Mouse (Mus musculus): ENCODE data around the gene Ankrd9. TPM values are rescaled to one million over a fixed set of nuclear protein-coding genes. Genes with fewer than 3 reads are reported as not detected.

The Ankrd9 gene
- polyA plus RNA-seq, 1 experiment from 2014 or later, result 17.2 TPM

- Histone ChIP-seq H3K36me3 (peaks cover 73% of the 10 kb centered on the region), H3K27ac (no peak overlapping the region), H3K4me1 (peaks cover 16% of the 10 kb centered on the region), H3K4me3 (no peak overlapping the region), H3K9me3 (replicated peaks) (no peaks in the 10 kb centered on the region), H3K27me3 (ENCODE audit: low read depth, poor library complexity, severe bottlenecking) (peaks cover 4% of the 10 kb centered on the region; the same call in 1 of the 2 replicates)
- 91% methylated on average over 4 of the region's 4 CpGs for WGBS
- DNase-seq (ENCODE audit: low spot score), result no peak
These were observed 5.0 kb downstream of the Ankrd9 start for GRCm38 (mm10) chr12:110973829-110974228.

GRCm38 (mm10) chr12:110971972-110972371 is 6.9 kb downstream of the Ankrd9 start:
- Histone ChIP-seq H3K4me3 (no peak overlapping the region), H3K27ac (no peak overlapping the region), H3K27me3 (ENCODE audit: low read depth, poor library complexity, severe bottlenecking) (peaks cover 2% of the 10 kb centered on the region; the same call in 1 of the 2 replicates), H3K9me3 (replicated peaks) (no peaks in the 10 kb centered on the region), H3K4me1 (no peaks in the 10 kb centered on the region), H3K36me3 (peaks cover 86% of the 10 kb centered on the region)
- no peak for DNase-seq (ENCODE audit: low spot score)
- 94% methylated on average over 5 of the region's 5 CpGs for WGBS

- WGBS, result 97% methylated on average over 5 of the region's 5 CpGs
- Histone ChIP-seq H3K36me3 (peaks cover 71% of the 10 kb centered on the region), H3K27ac (no peak overlapping the region), H3K4me3 (no peak overlapping the region), H3K27me3 (ENCODE audit: low read depth, poor library complexity, severe bottlenecking) (no peaks in the 10 kb centered on the region), H3K9me3 (replicated peaks) (no peaks in the 10 kb centered on the region), H3K4me1 (no peaks in the 10 kb centered on the region)
- no peak for DNase-seq (ENCODE audit: low spot score)
These were observed 8.4 kb downstream of the Ankrd9 start for GRCm38 (mm10) chr12:110970408-110970807.

GRCm38 (mm10) chr12:110967146-110967545 is 11.7 kb downstream of the Ankrd9 start:
- Histone ChIP-seq H3K4me3 (no peak overlapping the region), H3K36me3 (peaks cover 47% of the 10 kb centered on the region), H3K4me1 (no peaks in the 10 kb centered on the region), H3K9me3 (replicated peaks) (no peaks in the 10 kb centered on the region), H3K27me3 (ENCODE audit: low read depth, poor library complexity, severe bottlenecking) (no peaks in the 10 kb centered on the region), H3K27ac (no peak overlapping the region)
- DNase-seq (ENCODE audit: low spot score), result no peak
- 91% methylated on average over 2 of the region's 2 CpGs for whole genome bisulfite sequencing

GRCm38 (mm10) chr12:110966079-110966478 is 12.8 kb downstream of the Ankrd9 start:
- DNase-seq (ENCODE audit: low spot score), result no peak
- H3K36me3 ChIP-seq, result peaks cover 45% of the 10 kb centered on the region
- H3K9me3 ChIP-seq (replicated peaks), result no peaks in the 10 kb centered on the region
- H3K27ac ChIP-seq, result no peak overlapping the region
- H3K27me3 ChIP-seq (ENCODE audit: low read depth, poor library complexity, severe bottlenecking), result no peaks in the 10 kb centered on the region
- no peaks in the 10 kb centered on the region for H3K4me1 ChIP-seq
- WGBS, result 84% methylated on average over 4 of the region's 4 CpGs
- no peak overlapping the region for H3K4me3 ChIP-seq

- DNase-seq (ENCODE audit: low spot score), result no peak
- Histone ChIP-seq H3K27ac (no peak overlapping the region), H3K4me3 (no peak overlapping the region), H3K36me3 (peaks cover 48% of the 10 kb centered on the region), H3K4me1 (no peaks in the 10 kb centered on the region), H3K9me3 (replicated peaks) (no peaks in the 10 kb centered on the region), H3K27me3 (ENCODE audit: low read depth, poor library complexity, severe bottlenecking) (no peaks in the 10 kb centered on the region)
- WGBS, result 89% methylated on average over 3 of the region's 3 CpGs
These were observed 13.3 kb downstream of the Ankrd9 start for GRCm38 (mm10) chr12:110965500-110965899.

- DNase-seq (ENCODE audit: low spot score), result no peak
- Histone ChIP-seq H3K4me1 (no peaks in the 10 kb centered on the region), H3K27ac (no peak overlapping the region), H3K4me3 (no peak overlapping the region), H3K36me3 (peaks cover 30% of the 10 kb centered on the region), H3K27me3 (ENCODE audit: low read depth, poor library complexity, severe bottlenecking) (no peaks in the 10 kb centered on the region), H3K9me3 (replicated peaks) (no peaks in the 10 kb centered on the region)
- 88% methylated on average over 2 of the region's 2 CpGs for WGBS
These were observed 16.9 kb downstream of the Ankrd9 start for GRCm38 (mm10) chr12:110961973-110962372.

GRCm38 (mm10) chr12:110954351-110954991 is 24.4 kb downstream of the Ankrd9 start:
- 80% methylated on average over 4 of the region's 4 CpGs for WGBS
- no peak overlapping the region for H3K27ac ChIP-seq
- H3K4me3 ChIP-seq, result no peak overlapping the region
- H3K4me1 ChIP-seq, result no peaks in the 10 kb centered on the region
- H3K9me3 ChIP-seq (replicated peaks), result no peaks in the 10 kb centered on the region
- DNase-seq (ENCODE audit: low spot score), result no peak
- no peaks in the 10 kb centered on the region for H3K27me3 ChIP-seq (ENCODE audit: low read depth, poor library complexity, severe bottlenecking)
- H3K36me3 ChIP-seq, result peaks cover 32% of the 10 kb centered on the region

- H3K36me3 ChIP-seq, result peaks cover 31% of the 10 kb centered on the region
- H3K4me3 ChIP-seq, result no peak overlapping the region
- no peak overlapping the region for H3K27ac ChIP-seq
- no peak for DNase-seq (ENCODE audit: low spot score)
- no peaks in the 10 kb centered on the region for H3K27me3 ChIP-seq (ENCODE audit: low read depth, poor library complexity, severe bottlenecking)
- no peaks in the 10 kb centered on the region for H3K9me3 ChIP-seq (replicated peaks)
- WGBS, result 98% methylated on average over 2 of the region's 2 CpGs
- H3K4me1 ChIP-seq, result no peaks in the 10 kb centered on the region
These were observed 24.9 kb downstream of the Ankrd9 start for GRCm38 (mm10) chr12:110953900-110954299.

- WGBS, result 93% methylated on average over 3 of the region's 3 CpGs
- Histone ChIP-seq H3K4me1 (no peaks in the 10 kb centered on the region), H3K9me3 (replicated peaks) (no peaks in the 10 kb centered on the region), H3K4me3 (no peak overlapping the region), H3K27ac (no peak overlapping the region), H3K27me3 (ENCODE audit: low read depth, poor library complexity, severe bottlenecking) (no peaks in the 10 kb centered on the region), H3K36me3 (peaks cover 34% of the 10 kb centered on the region)
- DNase-seq (ENCODE audit: low spot score), result no peak
These were observed 25.4 kb downstream of the Ankrd9 start for GRCm38 (mm10) chr12:110953443-110953842.

GRCm38 (mm10) chr12:110952628-110953385 is 26.0 kb downstream of the Ankrd9 start:
- Histone ChIP-seq H3K9me3 (replicated peaks) (no peaks in the 10 kb centered on the region), H3K4me1 (no peaks in the 10 kb centered on the region), H3K27ac (no peak overlapping the region), H3K36me3 (peaks cover 41% of the 10 kb centered on the region), H3K4me3 (no peak overlapping the region), H3K27me3 (ENCODE audit: low read depth, poor library complexity, severe bottlenecking) (no peaks in the 10 kb centered on the region)
- 87% methylated on average over 6 of the region's 6 CpGs for WGBS
- DNase-seq (ENCODE audit: low spot score), result no peak

GRCm38 (mm10) chr12:110951236-110951635 is 27.6 kb downstream of the Ankrd9 start:
- DNase-seq (ENCODE audit: low spot score), result no peak
- H3K9me3 ChIP-seq (replicated peaks), result no peaks in the 10 kb centered on the region
- H3K27ac ChIP-seq, result no peak overlapping the region
- no peaks in the 10 kb centered on the region for H3K27me3 ChIP-seq (ENCODE audit: low read depth, poor library complexity, severe bottlenecking)
- WGBS, result 86% methylated on average over 7 of the region's 7 CpGs
- peaks cover 45% of the 10 kb centered on the region for H3K36me3 ChIP-seq
- H3K4me1 ChIP-seq, result no peaks in the 10 kb centered on the region
- H3K4me3 ChIP-seq, result no peak overlapping the region

- DNase-seq (ENCODE audit: low spot score), result no peak
These were observed 28.7 kb downstream of the Ankrd9 start for GRCm38 (mm10) chr12:110950151-110950550.

More at GRCm38 (mm10) chr12:110950151-110950550, 28.7 kb downstream of the Ankrd9 start:
- Histone ChIP-seq H3K27ac (no peak overlapping the region), H3K4me3 (no peak overlapping the region), H3K4me1 (no peaks in the 10 kb centered on the region), H3K9me3 (replicated peaks) (no peaks in the 10 kb centered on the region), H3K27me3 (ENCODE audit: low read depth, poor library complexity, severe bottlenecking) (no peaks in the 10 kb centered on the region), H3K36me3 (peaks cover 43% of the 10 kb centered on the region)
- 92% methylated on average over 4 of the region's 4 CpGs for WGBS

All from limb, embryonic 10.5 days (tissue).